ENCODE assay signal across 9 mouse cellular contexts in genomic region chr11:115083376-115084139, GRCm38 (mm10). TPM values are rescaled to one million over a fixed set of nuclear protein-coding genes. Genes with fewer than 3 reads are reported as not detected.
DNase-seq lines count a peak whose midpoint lies in the region; ATAC-seq and TF ChIP-seq lines count a peak whose summit lies in the region.
"Had no signal": no experiment of that assay in that cellular context is flagged by ENCODE, and none has a peak within 500 bp of the region (broad histone marks: within the 10 kb centered on the region; RNA-seq: fewer than 3 reads in every experiment).

No protein-coding gene starts in this region.

- H3ac ChIP-seq in C2C12 (ENCODE audit: control insufficient read depth, insufficient read length, low read depth), result peak overlapping the region; percentile 9

- H3K27me3 ChIP-seq in C2C12 (ENCODE audit: control insufficient read depth, insufficient read depth, insufficient read length), result peaks cover 3% of the 10 kb centered on the region

- H3K36me3 ChIP-seq in C2C12 (ENCODE audit: control insufficient read depth, insufficient read depth), result no peaks in the 10 kb centered on the region

- peak; percentile 82 for ATAC-seq in common myeloid progenitor, adult 5-6 weeks (replicated peaks; ENCODE audit: low read depth, poor library complexity, severe bottlenecking)

- no peak overlapping the region for H3K4me3 ChIP-seq in C2C12 (ENCODE audit: insufficient read depth, poor library complexity, severe bottlenecking)

- no peaks in the 10 kb centered on the region for H3K79me3 ChIP-seq in C2C12 (ENCODE audit: low read depth)

- 35% methylated on average over 18 of the region's 18 CpGs for WGBS in large intestine, adult 2 months

- DNase-seq in WW6 (ENCODE audit: low read depth, low spot score), result peak; percentile 52
- DNase-seq in gastrocnemius, postnatal 4 days (ENCODE audit: low spot score in 2 of 2), result peak; percentile 54 to 76
- DNase-seq in large intestine, adult 2 months (ENCODE audit: low read depth, low spot score), result peak; percentile 31
- peak; percentile 82 for DNase-seq in lung, postnatal 10 days
- peak; percentile 94 for DNase-seq in retina, embryonic 14.5 days (ENCODE audit: low spot score)
- DNase-seq in thymus, postnatal 36 days, result peak; percentile 49 to 51

- TF ChIP-seq CTCF in C2C12 (IDR thresholded peaks at IDR 0.05; ENCODE audit: control insufficient read depth, insufficient read depth, insufficient read length), result peak; percentile 30

- H3K79me2 ChIP-seq in C2C12 (ENCODE audit: control insufficient read depth, insufficient read depth), result no peaks in the 10 kb centered on the region

TF ChIP-seq in C2C12, 6 proteins besides CTCF, POLR2A, EP300 and RAD21:
- TF ChIP-seq FOSL1 (IDR thresholded peaks at IDR 0.05; ENCODE audit: insufficient read depth, low read length, poor library complexity, severe bottlenecking), result no peak
- no peak for TF ChIP-seq MAX (IDR thresholded peaks at IDR 0.05)
- TF ChIP-seq CEBPB (IDR thresholded peaks at IDR 0.05; ENCODE audit: low read depth), result no peak
- TF ChIP-seq MYOD1 (IDR thresholded peaks at IDR 0.05; ENCODE audit: control insufficient read depth, insufficient read length, low read depth), result no peak
- no peak for TF ChIP-seq USF1 (IDR thresholded peaks at IDR 0.05; ENCODE audit: low read depth)
- TF ChIP-seq MYOG (IDR thresholded peaks at IDR 0.05; ENCODE audit: control insufficient read depth, extremely low read depth, insufficient read length), result no peak

RNA-seq across cellular contexts. Expression of gene Rab37, which starts 7.7 kb away (rescaled TPM):
- polyA plus RNA-seq in C2C12 (2012; fragmentation: generic; extraction: Trizol), result 0.07 TPM
- total RNA-seq in common myeloid progenitor, adult 5-6 weeks (2017), result 50.6 and 61.5 TPM in 2 replicates
- 1 to 10 TPM; 1.0 to 1.3 TPM for total RNA-seq in gastrocnemius, postnatal 4 days (2021)
- 3.5 and 4.5 TPM in 2 replicates for polyA plus RNA-seq in large intestine, adult 2 months (2012; rRNA removed)

RNA-seq across cellular contexts. Expression of gene Cd300e, which starts 21.6 kb away (rescaled TPM):
- not detected for polyA plus RNA-seq in C2C12 (2012; fragmentation: generic; extraction: Trizol)
- total RNA-seq in common myeloid progenitor, adult 5-6 weeks (2017), result not detected in 2 replicates
- under 1 TPM in 1 of 2 experiments, not detected in 1; 0.29 TPM for total RNA-seq in gastrocnemius, postnatal 4 days (2021)
- 0.19 and 0.59 TPM in 2 replicates for polyA plus RNA-seq in large intestine, adult 2 months (2012; rRNA removed)
- polyA plus RNA-seq: heart, embryonic 16.5 days had no signal

RNA-seq across cellular contexts. Expression of gene Cd300ld3, which starts 35.3 kb away (rescaled TPM):
- polyA plus RNA-seq in C2C12 (2012; fragmentation: generic; extraction: Trizol), result not detected
- not detected in 2 replicates for total RNA-seq in common myeloid progenitor, adult 5-6 weeks (2017)
- total RNA-seq in gastrocnemius, postnatal 4 days (2021), result 1 to 10 TPM; 3.9 to 4.7 TPM
- polyA plus RNA-seq in large intestine, adult 2 months (2012; rRNA removed), result 2.9 and 3.7 TPM in 2 replicates
- polyA plus RNA-seq: heart, embryonic 16.5 days had no signal

RNA-seq across cellular contexts. Expression of gene Cd300ld5, which starts 46.0 kb away (rescaled TPM):
- polyA plus RNA-seq in C2C12 (2012; fragmentation: generic; extraction: Trizol), result 0.16 TPM
- not detected in 2 replicates for total RNA-seq in common myeloid progenitor, adult 5-6 weeks (2017)
- total RNA-seq in gastrocnemius, postnatal 4 days (2021), result 1 to 10 TPM; 2.5 to 3.2 TPM
- polyA plus RNA-seq in large intestine, adult 2 months (2012; rRNA removed), result 0.89 TPM in 1 of 2 replicates, not detected in the other
- polyA plus RNA-seq: heart, embryonic 16.5 days had no signal

RNA-seq across cellular contexts. Expression of gene Cd300lf, which starts 50.2 kb away (rescaled TPM):
- not detected for polyA plus RNA-seq in C2C12 (2012; fragmentation: generic; extraction: Trizol)
- total RNA-seq in common myeloid progenitor, adult 5-6 weeks (2017), result not detected in 2 replicates
- total RNA-seq in gastrocnemius, postnatal 4 days (2021), result under 1 TPM; 0.49 TPM
- 4.8 and 6.3 TPM in 2 replicates for polyA plus RNA-seq in large intestine, adult 2 months (2012; rRNA removed)

Comparison
In these comparisons a context has a peak if more than half of its experiments do, and no peak if none do; other contexts are left out.
1. DNase-seq: peak in every context shown above with its lines; median percentile 94 in retina, embryonic 14.5 days; 82 in lung, postnatal 10 days; 65 in gastrocnemius, postnatal 4 days; 52 in WW6; 50 in thymus, postnatal 36 days; 31 in large intestine, adult 2 months.
2. RNA of gene Rab37, which starts 7.7 kb away (total RNA-seq): 50.6 to 61.5 TPM in common myeloid progenitor, adult 5-6 weeks; 1.0 to 1.3 TPM in gastrocnemius, postnatal 4 days; every median in the first group is over 10 times any median in the second.